Mouse (Mus musculus) brown adipose tissue, adult 24 weeks (tissue): ENCODE results near the gene Slc1a2. TPM values are rescaled to one million over a fixed set of nuclear protein-coding genes. Genes with fewer than 3 reads are reported as not detected.

Source experiments
- H3K27ac ChIP-seq: fragments of 200-500 bp; replicated peaks from 2 replicates; pipeline ENCODE4 v1.5.1; 2012; ENCODE audit warnings: low read depth, mild to moderate bottlenecking, low read length
- H3K4me1 ChIP-seq: fragments of 200-500 bp; 2 replicates; pipeline ENCODE4 v1.6.1; 2012; ENCODE audit warnings: low read length, mixed read lengths; ENCODE audit not compliant: control insufficient read depth, insufficient read depth, insufficient read length
- H3K4me3 ChIP-seq: fragments of 200-500 bp; 2 replicates; pipeline ENCODE4 v1.5.1; 2012; ENCODE audit warnings: low read depth, mild to moderate bottlenecking, low read length, moderate library complexity; ENCODE audit not compliant: insufficient read depth
- polyA plus RNA-seq: library from polyadenylated mRNA; stranded (reverse); fragments of >200 nt; gene quantifications from 2 replicates; pipeline ENCODE4 v1.2.4, GENCODE M21; 2012; ENCODE audit not compliant: missing spikeins, insufficient read depth, insufficient read length

The Slc1a2 gene
- polyA plus RNA-seq, 1 experiment, result not detected

DNA sequence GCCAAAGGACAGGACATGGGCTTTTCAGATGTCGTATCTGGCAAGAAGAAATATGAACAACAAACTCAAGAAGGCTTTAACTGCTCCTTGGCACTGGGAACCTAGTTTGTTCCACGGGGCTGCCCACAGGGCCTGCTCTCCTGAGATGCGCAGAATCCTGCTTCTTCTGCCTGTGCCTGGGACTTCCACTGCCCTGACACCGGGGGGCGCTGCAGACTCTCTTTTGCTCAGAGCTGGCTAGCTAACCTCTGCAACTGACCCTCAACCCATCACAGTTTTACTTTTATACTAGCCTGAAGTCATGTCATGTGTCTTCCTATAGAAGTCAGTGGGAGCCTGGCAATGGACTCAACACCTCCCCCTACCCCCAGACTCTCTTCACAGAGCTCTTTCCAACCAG, 23.7 kb downstream of the Slc1a2 start:
- no peaks in the 10 kb centered on the region for H3K4me1 ChIP-seq
- no peak overlapping the region for H3K4me3 ChIP-seq
- no peak overlapping the region for H3K27ac ChIP-seq

DNA sequence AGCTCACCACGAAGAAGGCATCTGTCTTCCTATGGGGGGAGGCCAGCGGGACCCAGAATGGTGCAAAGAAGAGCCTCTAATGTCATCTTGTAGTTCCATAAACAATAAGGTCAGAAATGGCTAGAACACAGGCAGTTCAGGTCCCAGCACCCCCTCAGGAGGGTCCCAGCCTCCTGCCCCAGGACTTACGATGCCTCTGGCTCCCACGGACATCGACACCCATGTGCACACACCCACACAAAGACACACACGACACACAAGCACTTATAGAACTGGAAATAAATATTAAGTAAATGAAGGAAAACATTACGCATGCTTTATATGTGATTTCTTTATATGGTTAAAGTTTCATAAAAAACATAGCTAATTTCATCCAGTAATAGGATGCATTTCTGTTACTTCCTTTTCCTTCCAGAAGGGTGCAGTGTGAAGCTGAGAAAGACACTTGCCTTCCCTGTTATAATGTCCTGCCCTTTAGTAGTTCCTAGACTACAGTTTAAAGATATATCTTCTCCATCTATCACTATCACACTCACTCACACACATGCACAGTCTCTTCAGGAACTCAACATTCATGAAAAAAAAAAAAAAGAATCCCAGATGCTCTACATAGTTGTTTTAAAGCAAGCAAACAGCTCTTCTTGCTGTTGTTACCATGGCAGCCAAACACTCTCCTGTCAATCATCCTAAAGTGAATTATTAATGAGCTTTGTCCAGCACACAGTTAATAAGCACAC, 27.1 kb downstream of the Slc1a2 start:
- Histone ChIP-seq H3K4me3 (no peak overlapping the region), H3K27ac (no peak overlapping the region), H3K4me1 (no peaks in the 10 kb centered on the region)

GRCm38 (mm10) chr2:102686108-102686450, 27.6 kb downstream of the Slc1a2 start:
- Histone ChIP-seq H3K27ac (no peak overlapping the region), H3K4me3 (no peak overlapping the region), H3K4me1 (no peaks in the 10 kb centered on the region)

GRCm38 (mm10) chr2:102693556-102693955, 35.1 kb downstream of the Slc1a2 start:
- Histone ChIP-seq H3K27ac (no peak overlapping the region), H3K4me3 (no peak overlapping the region), H3K4me1 (no peaks in the 10 kb centered on the region)

- Histone ChIP-seq H3K4me3 (no peak overlapping the region), H3K27ac (no peak overlapping the region), H3K4me1 (peaks cover under 1% of the 10 kb centered on the region; the same call in 1 of the 2 replicates)
Measured at GRCm38 (mm10) chr2:102694750-102695149, 36.3 kb downstream of the Slc1a2 start.

DNA sequence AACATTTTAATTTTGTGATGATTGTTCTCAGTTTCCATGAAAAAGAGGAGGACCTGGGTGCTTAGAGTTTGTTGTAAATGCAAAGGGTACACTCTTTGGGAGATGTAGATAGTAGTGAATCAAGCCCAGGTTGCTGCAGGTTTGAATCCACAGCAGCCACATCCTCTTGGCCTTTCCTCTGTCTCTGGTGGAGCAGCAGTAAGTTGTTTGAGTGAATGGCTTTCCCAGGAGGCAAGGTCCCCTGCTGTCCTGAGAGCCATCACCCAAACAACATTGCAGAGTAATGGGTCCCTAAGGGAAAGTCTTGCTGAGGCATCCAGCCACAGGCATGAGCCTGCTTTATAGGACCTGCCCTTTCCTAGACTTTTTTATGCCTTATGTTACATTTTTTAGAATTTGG, 37.1 kb downstream of the Slc1a2 start:
- Histone ChIP-seq H3K4me1 (peaks cover 3% of the 10 kb centered on the region; the same call in 1 of the 2 replicates), H3K4me3 (no peak overlapping the region), H3K27ac (no peak overlapping the region)

GRCm38 (mm10) chr2:102697732-102698131, 39.3 kb downstream of the Slc1a2 start:
- Histone ChIP-seq H3K27ac (no peak overlapping the region), H3K4me1 (peaks cover 3% of the 10 kb centered on the region; the same call in 1 of the 2 replicates), H3K4me3 (no peak overlapping the region)

DNA sequence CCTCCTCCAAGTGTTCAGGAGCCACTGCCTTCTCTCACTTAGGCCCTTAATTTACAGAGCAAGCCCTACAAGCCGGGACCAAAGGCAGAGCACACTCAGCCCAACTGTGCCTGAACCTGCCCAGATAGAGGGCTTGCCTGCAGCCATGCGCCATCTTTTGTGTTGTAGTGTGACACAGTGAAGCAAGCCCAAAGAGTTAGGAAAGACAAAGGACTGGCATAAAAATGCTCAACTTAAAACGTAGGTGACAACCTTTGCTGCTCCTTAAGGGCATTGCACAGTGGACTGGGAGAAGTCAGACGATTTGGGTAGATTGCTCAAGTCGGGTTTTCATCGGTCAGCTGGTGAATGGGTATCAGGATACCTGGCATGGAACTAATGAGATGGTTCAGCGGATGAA, 41.5 kb downstream of the Slc1a2 start:
- Histone ChIP-seq H3K4me1 (peaks cover 3% of the 10 kb centered on the region; the same call in 1 of the 2 replicates), H3K4me3 (no peak overlapping the region), H3K27ac (no peak overlapping the region)

DNA sequence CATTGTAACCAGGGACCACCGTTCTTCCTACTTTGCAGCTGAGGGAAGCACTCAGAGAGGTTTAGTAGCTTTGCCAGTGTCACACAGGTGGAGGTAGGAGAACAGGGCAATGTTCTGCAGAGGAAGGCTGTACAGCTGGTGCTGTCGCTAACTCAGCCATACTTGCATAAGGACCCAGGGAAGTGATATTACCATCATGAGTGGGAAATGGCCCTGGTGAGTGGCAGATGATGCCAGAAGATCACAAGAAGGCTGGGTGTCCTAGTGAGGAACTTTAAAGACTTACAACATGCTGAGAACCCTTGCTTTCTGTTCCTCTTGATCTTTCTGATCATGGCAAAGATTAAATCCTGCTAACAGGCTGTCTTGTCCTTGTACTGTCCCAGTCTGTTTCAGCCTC, 42.2 kb downstream of the Slc1a2 start:
- no peak overlapping the region for H3K4me3 ChIP-seq
- H3K4me1 ChIP-seq, result peaks cover 3% of the 10 kb centered on the region; the same call in 1 of the 2 replicates
- no peak overlapping the region for H3K27ac ChIP-seq

GRCm38 (mm10) chr2:102701382-102701781, 42.9 kb downstream of the Slc1a2 start:
- Histone ChIP-seq H3K4me1 (peaks cover 3% of the 10 kb centered on the region; the same call in 1 of the 2 replicates), H3K4me3 (no peak overlapping the region), H3K27ac (no peak overlapping the region)

GRCm38 (mm10) chr2:102703556-102703955, 45.1 kb downstream of the Slc1a2 start:
- Histone ChIP-seq H3K4me1 (peaks cover 3% of the 10 kb centered on the region; the same call in 1 of the 2 replicates), H3K4me3 (no peak overlapping the region), H3K27ac (no peak overlapping the region)

DNA sequence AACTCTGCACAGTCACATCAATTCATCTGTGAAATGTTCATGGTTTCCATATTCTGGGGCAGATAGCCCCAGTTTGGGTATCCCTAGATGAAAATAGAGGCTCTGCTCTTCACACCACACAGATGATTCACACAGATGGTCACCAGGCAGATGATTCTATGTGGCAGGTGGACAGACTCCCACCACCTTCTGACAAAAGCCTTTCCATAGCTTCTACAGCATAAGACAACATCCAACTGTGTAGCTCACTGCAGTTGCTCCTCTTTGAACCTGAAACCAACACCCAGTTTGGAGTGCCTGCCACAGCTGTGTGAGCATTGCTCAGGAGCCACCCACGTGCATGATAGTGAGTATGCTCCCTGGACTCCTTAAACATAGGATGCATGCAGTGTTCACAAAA, 46.3 kb downstream of the Slc1a2 start:
- peaks cover 2% of the 10 kb centered on the region; the same call in 1 of the 2 replicates for H3K4me1 ChIP-seq
- H3K27ac ChIP-seq, result no peak overlapping the region
- no peak overlapping the region for H3K4me3 ChIP-seq

DNA sequence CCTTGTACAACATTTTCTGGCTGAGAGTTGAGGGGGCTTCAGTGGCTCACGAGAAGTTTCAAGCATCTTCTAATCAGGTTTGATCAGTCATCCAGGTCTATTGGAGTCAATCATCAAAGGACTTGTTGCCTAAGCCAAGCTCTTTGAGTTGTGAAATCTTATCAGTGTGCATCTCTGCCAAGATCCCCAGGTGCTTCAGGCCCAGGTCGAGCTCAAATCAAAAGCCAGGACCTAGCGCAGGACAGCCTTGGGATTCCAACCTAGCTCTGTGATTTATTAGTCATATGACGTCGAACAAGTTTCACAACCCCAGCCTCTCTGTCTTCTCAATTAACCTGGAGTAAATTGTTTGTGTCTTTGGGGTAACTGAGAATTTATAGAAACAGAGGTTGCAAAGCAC, 53.1 kb downstream of the Slc1a2 start:
- no peak overlapping the region for H3K27ac ChIP-seq
- H3K4me1 ChIP-seq, result no peaks in the 10 kb centered on the region
- no peak overlapping the region for H3K4me3 ChIP-seq

GRCm38 (mm10) chr2:102712049-102712448, 53.6 kb downstream of the Slc1a2 start:
- Histone ChIP-seq H3K27ac (no peak overlapping the region), H3K4me1 (no peaks in the 10 kb centered on the region), H3K4me3 (no peak overlapping the region)

- Histone ChIP-seq H3K27ac (no peak overlapping the region), H3K4me1 (no peaks in the 10 kb centered on the region)
Measured at GRCm38 (mm10) chr2:102712678-102713628, 54.5 kb downstream of the Slc1a2 start.

More at GRCm38 (mm10) chr2:102712678-102713628, 54.5 kb downstream of the Slc1a2 start:
- no peak overlapping the region for H3K4me3 ChIP-seq
